Mouse (Mus musculus) limb, embryonic 12.5 days (tissue): ENCODE data around the gene Rab3a. TPM values are rescaled to one million over a fixed set of nuclear protein-coding genes. Genes with fewer than 3 reads are reported as not detected.

Experiments used
- ATAC-seq: fragments of 200-750 bp; cut with Nextera tagmentation; 2 replicates; pipeline ENCODE4 v1.8.0; 2017; ENCODE audit warnings: low read depth, moderate TSS enrichment; ENCODE audit not compliant: insufficient number of reproducible peaks, insufficient read depth, low FRiP score, low TSS enrichment
- H3K27ac ChIP-seq: fragments of 300-500 bp; sonication (generic); 2 replicates; pipeline ENCODE4 v1.5.1; 2016; ENCODE audit warnings: mild to moderate bottlenecking, moderate library complexity
- H3K27me3 ChIP-seq: fragments of 300-500 bp; sonication (generic); 2 replicates; pipeline ENCODE4 v1.6.1; 2016; ENCODE audit warnings: mild to moderate bottlenecking, moderate library complexity
- H3K36me3 ChIP-seq: fragments of 300-500 bp; sonication (generic); 2 replicates; pipeline ENCODE4 v1.6.1; 2016; ENCODE audit warnings: mild to moderate bottlenecking, moderate library complexity
- H3K4me1 ChIP-seq: fragments of 300-500 bp; sonication (generic); replicated peaks from 2 replicates; pipeline ENCODE4 v1.6.1; 2016
- H3K4me2 ChIP-seq: fragments of 300-500 bp; sonication (generic); 2 replicates; pipeline ENCODE4 v1.6.1; 2016; ENCODE audit warnings: mild to moderate bottlenecking, moderate library complexity
- H3K4me3 ChIP-seq: fragments of 300-500 bp; sonication (generic); replicated peaks from 2 replicates; pipeline ENCODE4 v1.5.1; 2016; ENCODE audit warnings: mild to moderate bottlenecking
- H3K9ac ChIP-seq: fragments of 300-500 bp; sonication (generic); replicated peaks from 2 replicates; pipeline ENCODE4 v1.6.1; 2016; ENCODE audit warnings: mild to moderate bottlenecking, moderate library complexity
- H3K9me3 ChIP-seq: fragments of 300-500 bp; sonication (generic); 2 replicates; pipeline ENCODE4 v1.6.1; 2016; ENCODE audit warnings: mild to moderate bottlenecking, moderate library complexity
- WGBS: fragments of 180-500 bp; shearing (Covaris S2); methylation state at CpG from one replicate; pipeline ENCODE4 v1.1.7; 2016; 5-methylcytosine and 5-hydroxymethylcytosine counted together
- polyA plus RNA-seq: library from polyadenylated mRNA; unstranded; fragments of >200 nt; fragmentation: Nextera tagmentation; extraction: Ambion mirVana; gene quantifications from 2 replicates; pipeline ENCODE4 v1.2.1, GENCODE M21; 2016

Gene Rab3a
- polyA plus RNA-seq, 1 experiment from 2014 or later = 13.7 TPM

GRCm38 (mm10) chr8:70752000-70752764 is 2.3 kb upstream of the Rab3a start:
- Histone ChIP-seq H3K4me1 (peaks cover 31% of the 10 kb centered on the region), H3K4me2 (peak overlapping the region; percentile 43), H3K4me3 (0 out of 2 replicates have a peak overlapping the region, but pooled peaks have one; percentile 9), H3K9ac (no peak overlapping the region), H3K27me3 (peaks cover 27% of the 10 kb centered on the region), H3K27ac (peak overlapping the region; percentile 82), H3K9me3 (no peaks in the 10 kb centered on the region), H3K36me3 (peaks cover 11% of the 10 kb centered on the region)
- 20% methylated on average over 11 of the region's 11 CpGs for WGBS
- ATAC-seq = no peak

- H3K27ac ChIP-seq = peak overlapping the region; percentile 82
- H3K4me3 ChIP-seq = no peak overlapping the region; the same call in 1 of the 2 replicates
- WGBS = 15% methylated on average over 21 of the region's 21 CpGs
- no peaks in the 10 kb centered on the region for H3K9me3 ChIP-seq
- H3K36me3 ChIP-seq = peaks cover 21% of the 10 kb centered on the region
- peak overlapping the region; percentile 43 for H3K4me2 ChIP-seq
- 0 out of 2 replicates have a peak overlapping the region, but pooled peaks have one; percentile 1 for H3K9ac ChIP-seq
- no peak for ATAC-seq
- peaks cover 31% of the 10 kb centered on the region for H3K4me1 ChIP-seq
- H3K27me3 ChIP-seq = peaks cover 17% of the 10 kb centered on the region
Measured at GRCm38 (mm10) chr8:70753151-70753550, 1.3 kb upstream of the Rab3a start.

DNA sequence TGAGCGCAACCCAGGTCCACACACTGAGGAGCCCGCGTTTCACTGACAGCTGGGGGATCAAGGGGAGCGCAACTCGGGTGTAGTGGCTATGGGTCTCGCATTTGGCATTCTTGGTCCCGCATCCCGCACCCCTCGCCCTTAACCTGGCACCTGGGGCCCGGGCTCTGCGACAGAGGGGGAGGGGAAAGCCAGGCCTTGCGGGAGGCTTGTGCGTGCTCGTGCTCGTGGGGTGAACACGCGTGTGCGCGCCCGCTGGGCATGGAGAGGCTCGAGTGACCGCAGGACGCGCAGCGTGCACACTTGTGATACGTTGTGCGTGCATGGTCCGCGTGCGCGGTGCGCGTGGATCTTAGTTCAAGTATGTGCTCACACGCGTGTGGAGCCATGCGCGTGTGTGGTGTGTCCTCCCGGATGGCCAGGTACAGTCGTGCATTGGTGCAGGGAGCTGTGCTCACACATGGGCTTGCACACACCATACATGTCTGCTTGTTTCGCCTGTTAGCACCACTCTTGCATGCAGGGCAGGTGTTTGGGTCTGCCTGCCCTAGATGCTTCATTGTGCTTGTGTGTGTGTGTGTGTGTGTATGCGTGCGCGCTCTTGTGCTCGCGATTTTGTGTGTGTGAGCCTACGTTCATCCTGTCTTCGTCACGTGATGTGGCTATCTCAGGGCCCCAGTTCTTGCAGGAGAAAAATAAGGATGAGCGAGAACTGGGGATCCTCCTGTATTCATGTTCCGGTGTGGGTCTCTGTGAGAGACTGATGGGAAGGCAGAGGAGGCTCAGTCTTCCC is 587 bp downstream of the Rab3a start:
- peak; percentile 34 for ATAC-seq
- H3K36me3 ChIP-seq = peaks cover 26% of the 10 kb centered on the region
- 16% methylated on average over 50 of the region's 50 CpGs for WGBS
- peak overlapping the region; percentile 96 for H3K4me2 ChIP-seq
- H3K4me3 ChIP-seq = peak overlapping the region; percentile 69
- no peaks in the 10 kb centered on the region for H3K9me3 ChIP-seq
- H3K27ac ChIP-seq = peak overlapping the region; percentile 72
- peak overlapping the region; percentile 79 for H3K9ac ChIP-seq
- H3K4me1 ChIP-seq = peaks cover 42% of the 10 kb centered on the region
- no peaks in the 10 kb centered on the region for H3K27me3 ChIP-seq

- Histone ChIP-seq H3K4me1 (peaks cover 47% of the 10 kb centered on the region), H3K4me2 (peak overlapping the region; percentile 96), H3K9me3 (no peaks in the 10 kb centered on the region), H3K27ac (no peak overlapping the region), H3K4me3 (peak overlapping the region; percentile 69), H3K36me3 (peaks cover 26% of the 10 kb centered on the region), H3K27me3 (no peaks in the 10 kb centered on the region), H3K9ac (peak overlapping the region; percentile 79; the same call in 1 of the 2 replicates)
- no peak for ATAC-seq
- 80% methylated on average over 24 of the region's 24 CpGs for WGBS
Measured at GRCm38 (mm10) chr8:70755661-70756475, 1.4 kb downstream of the Rab3a start.

DNA sequence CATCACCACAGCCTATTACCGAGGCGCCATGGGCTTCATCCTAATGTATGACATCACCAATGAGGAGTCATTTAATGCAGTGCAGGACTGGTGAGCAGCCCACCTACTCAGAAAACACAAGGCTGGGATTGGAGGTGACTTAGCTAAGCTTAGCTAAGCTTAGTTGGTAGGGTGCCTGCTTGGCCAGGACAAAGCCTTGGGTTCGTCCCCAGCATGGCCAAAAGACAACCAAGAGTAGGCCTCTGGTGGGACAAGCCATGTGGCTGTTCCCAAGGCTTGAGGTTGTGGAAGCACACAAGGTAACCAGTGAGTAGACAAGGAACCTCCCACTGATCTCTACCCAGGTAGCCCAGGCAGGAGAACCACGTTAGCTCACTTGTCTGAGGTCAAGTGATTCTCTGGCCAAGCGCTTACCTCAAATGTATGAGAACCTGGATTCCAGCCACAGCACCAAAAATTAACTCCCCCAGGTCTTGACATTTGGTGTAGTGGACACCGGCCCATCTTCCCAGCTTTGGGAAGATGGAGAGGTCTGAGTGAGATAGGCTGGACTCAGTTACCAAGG is 2.1 kb downstream of the Rab3a start:
- no peak for ATAC-seq
- Histone ChIP-seq H3K4me1 (peaks cover 47% of the 10 kb centered on the region), H3K4me2 (no peak overlapping the region), H3K4me3 (no peak overlapping the region), H3K27ac (no peak overlapping the region), H3K27me3 (no peaks in the 10 kb centered on the region), H3K9me3 (no peaks in the 10 kb centered on the region), H3K36me3 (peaks cover 26% of the 10 kb centered on the region), H3K9ac (no peak overlapping the region)
- 92% methylated on average over 6 of the region's 6 CpGs for WGBS

- no peak overlapping the region for H3K4me3 ChIP-seq
- H3K4me1 ChIP-seq = peaks cover 40% of the 10 kb centered on the region
- H3K9ac ChIP-seq = no peak overlapping the region
Measured at GRCm38 (mm10) chr8:70757523-70758307, 3.2 kb downstream of the Rab3a start.

DNA sequence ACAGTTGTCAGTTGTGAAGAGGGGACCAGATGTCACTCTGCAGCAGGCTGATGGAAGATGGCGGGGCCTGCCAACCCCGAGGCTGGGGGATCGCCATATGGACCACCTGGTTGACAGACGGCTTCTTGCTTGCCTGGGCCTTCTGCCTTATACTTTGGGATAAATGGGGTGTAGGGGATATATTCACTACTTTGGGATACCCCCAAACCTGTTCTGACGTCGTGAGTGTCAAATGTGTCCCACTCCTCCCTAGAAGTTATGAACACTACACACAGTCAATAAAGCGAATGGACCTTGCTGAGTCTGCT is 3.8 kb downstream of the Rab3a start:
- H3K9me3 ChIP-seq = no peaks in the 10 kb centered on the region
- H3K4me1 ChIP-seq = peaks cover 35% of the 10 kb centered on the region
- H3K27ac ChIP-seq = no peak overlapping the region
- peaks cover 26% of the 10 kb centered on the region for H3K36me3 ChIP-seq
- no peak for ATAC-seq
- H3K4me3 ChIP-seq = no peak overlapping the region
- no peak overlapping the region for H3K9ac ChIP-seq
- WGBS = 84% methylated on average over 7 of the region's 7 CpGs
- no peaks in the 10 kb centered on the region for H3K27me3 ChIP-seq
- no peak overlapping the region for H3K4me2 ChIP-seq

More at GRCm38 (mm10) chr8:70757523-70758307, 3.2 kb downstream of the Rab3a start:
- H3K4me2 ChIP-seq = no peak overlapping the region
- WGBS = 76% methylated on average over 22 of the region's 22 CpGs
- H3K9me3 ChIP-seq = no peaks in the 10 kb centered on the region
- no peak overlapping the region for H3K27ac ChIP-seq
- H3K27me3 ChIP-seq = no peaks in the 10 kb centered on the region
- ATAC-seq = no peak
- H3K36me3 ChIP-seq = peaks cover 26% of the 10 kb centered on the region

DNA sequence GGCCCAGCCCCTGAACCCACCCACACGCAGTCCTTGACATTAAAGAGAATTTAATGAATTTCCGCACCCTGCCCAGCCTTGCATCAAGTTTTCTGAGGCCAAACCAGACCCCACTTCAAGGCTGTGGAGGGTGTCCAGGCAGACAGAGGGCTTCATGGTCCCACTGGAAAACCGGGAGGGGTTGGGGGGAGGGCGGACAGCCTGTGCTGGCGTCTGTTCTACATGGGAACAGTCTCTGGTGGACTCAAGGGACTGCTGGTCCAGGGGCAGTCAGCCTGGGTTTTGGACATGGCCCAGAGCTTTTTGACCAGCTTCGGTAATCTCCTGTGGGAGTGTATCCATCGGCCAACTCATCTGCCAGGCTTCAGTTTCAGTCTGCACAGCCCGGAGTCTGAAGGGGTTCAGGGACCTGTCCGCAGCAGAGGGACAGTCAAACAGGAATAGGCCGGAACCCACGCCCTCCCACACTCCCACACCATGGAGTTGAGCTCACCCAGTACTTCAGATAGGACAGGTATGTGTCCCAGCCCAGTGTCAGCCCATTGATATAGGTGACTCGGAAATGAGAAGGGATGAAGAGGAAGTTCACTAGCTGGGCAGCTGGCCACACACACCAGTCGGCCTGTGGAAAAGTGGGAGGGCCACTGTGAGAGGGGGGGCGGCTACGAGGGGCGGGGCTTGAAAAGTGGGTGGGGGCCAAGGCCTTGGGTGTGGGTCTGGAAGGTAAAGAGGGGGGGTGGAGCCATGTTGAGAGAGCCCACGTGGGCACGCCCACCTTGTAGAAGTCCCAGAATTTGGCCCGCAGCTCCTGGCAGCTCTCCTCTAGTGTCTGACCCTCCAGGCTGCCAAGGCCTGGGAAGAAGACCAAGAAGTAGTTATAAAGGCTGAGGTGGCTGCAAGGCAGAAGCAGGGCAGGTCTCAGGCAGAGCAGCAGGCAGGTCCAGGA is 4.4 kb downstream of the Rab3a start:
- Histone ChIP-seq H3K9me3 (no peaks in the 10 kb centered on the region), H3K4me1 (peaks cover 28% of the 10 kb centered on the region), H3K9ac (0 out of 2 replicates have a peak overlapping the region, but pooled peaks have one; percentile 8), H3K27me3 (no peaks in the 10 kb centered on the region), H3K4me3 (no peak overlapping the region), H3K27ac (no peak overlapping the region), H3K4me2 (no peak overlapping the region), H3K36me3 (peaks cover 26% of the 10 kb centered on the region)
- WGBS = 69% methylated on average over 19 of the region's 19 CpGs
- ATAC-seq = no peak

GRCm38 (mm10) chr8:70760350-70760749 is 5.9 kb downstream of the Rab3a start:
- peak overlapping the region; percentile 68 for H3K4me3 ChIP-seq
- H3K4me1 ChIP-seq = peaks cover 20% of the 10 kb centered on the region
- H3K36me3 ChIP-seq = peaks cover 26% of the 10 kb centered on the region
- 1% methylated on average over 22 of the region's 22 CpGs for WGBS
- H3K9ac ChIP-seq = peak overlapping the region; percentile 74
- no peak for ATAC-seq
- H3K4me2 ChIP-seq = peak overlapping the region; percentile 98
- H3K27me3 ChIP-seq = no peaks in the 10 kb centered on the region
- peak overlapping the region; percentile 56 for H3K27ac ChIP-seq
- no peaks in the 10 kb centered on the region for H3K9me3 ChIP-seq
